ENCODE assay signal across 17 mouse cellular contexts in the genomic region with DNA sequence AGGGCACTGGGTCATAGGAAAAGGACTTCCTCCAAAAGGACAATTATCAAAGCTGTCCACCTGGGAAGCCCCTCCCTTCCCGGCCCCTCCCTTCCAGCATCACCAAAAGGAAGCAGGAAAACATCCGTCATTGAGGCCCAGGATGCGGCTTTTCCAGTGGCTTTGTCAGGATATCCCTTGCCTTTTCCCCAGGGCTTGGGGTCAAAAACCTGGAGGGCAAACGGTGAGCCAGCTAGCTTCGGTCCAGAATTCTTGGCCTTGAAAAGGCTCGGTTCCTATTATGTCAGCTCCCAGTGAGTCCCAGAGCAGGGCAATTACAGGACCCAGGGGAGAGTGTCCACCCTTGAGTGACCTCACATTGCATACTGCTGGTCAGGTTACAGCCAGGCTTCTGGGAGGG. TPM values are rescaled to one million over a fixed set of nuclear protein-coding genes. Genes with fewer than 3 reads are reported as not detected.
DNase-seq lines count a peak whose midpoint lies in the region; ATAC-seq and TF ChIP-seq lines count a peak whose summit lies in the region.
"Had no signal": no experiment of that assay in that cellular context is flagged by ENCODE, and none has a peak within 500 bp of the region (broad histone marks: within the 10 kb centered on the region; RNA-seq: fewer than 3 reads in every experiment).

No protein-coding gene starts in this region.

- peaks cover 1% of the 10 kb centered on the region for H3K4me1 ChIP-seq in lung, embryonic 14.5 days (ENCODE audit: insufficient read depth)
- H3K4me1 ChIP-seq in heart, postnatal 0 days (ENCODE audit: control insufficient read depth, insufficient read depth), result peaks cover 26% of the 10 kb centered on the region; the same call in 1 of the 2 replicates
- peaks cover 12% of the 10 kb centered on the region for H3K4me1 ChIP-seq in midbrain, embryonic 13.5 days (replicated peaks)

- ATAC-seq in lung, embryonic 14.5 days (ENCODE audit: insufficient read depth), result no peak
- no peak for ATAC-seq in heart, postnatal 0 days (ENCODE audit: insufficient read depth, low read depth)
- no peak for ATAC-seq in midbrain, embryonic 13.5 days
- ATAC-seq: hindbrain, embryonic 16.5 days; Patski had no signal

- no peaks in the 10 kb centered on the region for H3K27me3 ChIP-seq in lung, embryonic 14.5 days (ENCODE audit: insufficient read depth, low read length)
- no peaks in the 10 kb centered on the region for H3K27me3 ChIP-seq in heart, postnatal 0 days (ENCODE audit: control insufficient read depth, insufficient read depth, low read length)
- H3K27me3 ChIP-seq in midbrain, embryonic 13.5 days, result 0 out of 2 replicates have a peak, but pooled peaks cover 4% of the 10 kb centered on the region
- H3K27me3 ChIP-seq: embryonic facial prominence, embryonic 12.5 days; Patski had no signal

- 46% methylated on average over 6 of the region's 6 CpGs for WGBS in lung, embryonic 14.5 days
- 61% methylated on average over 6 of the region's 6 CpGs for WGBS in heart, postnatal 0 days
- WGBS in midbrain, embryonic 13.5 days, result 71% methylated on average over 6 of the region's 6 CpGs

- no peak overlapping the region for H3K27ac ChIP-seq in lung, embryonic 14.5 days (ENCODE audit: low read depth)
- no peak overlapping the region for H3K27ac ChIP-seq in heart, postnatal 0 days (ENCODE audit: low read depth)
- no peak overlapping the region for H3K27ac ChIP-seq in midbrain, embryonic 13.5 days
- H3K27ac ChIP-seq: embryonic facial prominence, embryonic 12.5 days; layer of hippocampus, adult 2 months; liver, embryonic 13.5 days had no signal

- H3K4me2 ChIP-seq in lung, embryonic 14.5 days, result no peak overlapping the region
- H3K4me2 ChIP-seq in heart, postnatal 0 days (ENCODE audit: low read depth, low read length), result no peak overlapping the region
- no peak overlapping the region for H3K4me2 ChIP-seq in midbrain, embryonic 13.5 days (replicated peaks)
- H3K4me2 ChIP-seq: embryonic facial prominence, embryonic 12.5 days; liver, embryonic 13.5 days had no signal

- TF ChIP-seq CTCF in lung, embryonic 14.5 days (IDR thresholded peaks at IDR 0.05; ENCODE audit: low read depth), result no peak
- no peak for TF ChIP-seq CTCF in heart, postnatal 0 days (IDR thresholded peaks at IDR 0.05; ENCODE audit: low read depth)

- peak; percentile 67 for DNase-seq in adrenal gland, adult 8-10 months
- DNase-seq in adrenal gland, postnatal 4 days (ENCODE audit: low spot score in 2 of 2), result no peak
- peak; percentile 37 for DNase-seq in lung, embryonic 14.5 days
- no peak for DNase-seq in lung, postnatal 14 days
- DNase-seq in heart, postnatal 0 days (ENCODE audit: low spot score), result no peak
- peak; percentile 73 to 83 for DNase-seq in kidney, postnatal 36 days
- DNase-seq in embryo, embryonic 9.5 days (ENCODE audit: extremely low spot score), result no peak
- DNase-seq: cerebellum, postnatal 25 days; liver, embryonic 13.5 days; right cerebral cortex, adult 18-20 months had no signal

- 0 out of 2 replicates have a peak, but pooled peaks have one; percentile 38 for TF ChIP-seq EP300 in heart, postnatal 0 days (IDR thresholded peaks at IDR 0.05; ENCODE audit: low read depth)

- H3K9ac ChIP-seq in lung, embryonic 14.5 days, result no peak overlapping the region
- H3K9ac ChIP-seq in heart, postnatal 0 days (replicated peaks; ENCODE audit: low read depth, low read length), result no peak overlapping the region
- no peak overlapping the region for H3K9ac ChIP-seq in midbrain, embryonic 13.5 days (replicated peaks)
- H3K9ac ChIP-seq: embryonic facial prominence, embryonic 12.5 days; liver, embryonic 13.5 days had no signal

- no peaks in the 10 kb centered on the region for H3K9me3 ChIP-seq in lung, embryonic 14.5 days (ENCODE audit: low read depth, low read length)
- H3K9me3 ChIP-seq in heart, postnatal 0 days (replicated peaks; ENCODE audit: control insufficient read depth, low read length), result no peaks in the 10 kb centered on the region
- H3K9me3 ChIP-seq in midbrain, embryonic 13.5 days, result no peaks in the 10 kb centered on the region
- H3K9me3 ChIP-seq: embryonic facial prominence, embryonic 12.5 days; liver, embryonic 13.5 days; megakaryocyte, embryonic 14.5 days had no signal

- H3K36me3 ChIP-seq in lung, embryonic 14.5 days (ENCODE audit: insufficient read depth), result no peaks in the 10 kb centered on the region
- H3K36me3 ChIP-seq in heart, postnatal 0 days (replicated peaks; ENCODE audit: control insufficient read depth, insufficient read depth, low read length), result no peaks in the 10 kb centered on the region
- no peaks in the 10 kb centered on the region for H3K36me3 ChIP-seq in midbrain, embryonic 13.5 days
- H3K36me3 ChIP-seq: embryonic facial prominence, embryonic 12.5 days; liver, embryonic 13.5 days had no signal

- H3K4me3 ChIP-seq in lung, embryonic 14.5 days (ENCODE audit: low read depth, low read length), result no peak overlapping the region
- no peak overlapping the region for H3K4me3 ChIP-seq in heart, postnatal 0 days (ENCODE audit: low read depth, low read length)
- no peak overlapping the region for H3K4me3 ChIP-seq in midbrain, embryonic 13.5 days (replicated peaks)
- H3K4me3 ChIP-seq: embryonic facial prominence, embryonic 12.5 days; layer of hippocampus, adult 2 months; liver, embryonic 13.5 days; megakaryocyte, embryonic 14.5 days had no signal

RNA-seq across cellular contexts. Expression of gene Sema4c, which starts 2.8 kb away (rescaled TPM):
- 10 to 100 TPM; 16.6 to 28.0 (median 23.4) TPM for total RNA-seq in adrenal gland, adult 8-10 months (2022)
- total RNA-seq in adrenal gland, postnatal 4 days (2021), result 10 to 100 TPM; 44.0 to 57.6 TPM
- 2.2 and 2.7 TPM in 2 replicates for polyA plus RNA-seq in lung, embryonic 14.5 days (2014; fragmentation: Nextera tagmentation; extraction: Ambion mirVana)
- total RNA-seq in heart, postnatal 0 days (2014; rRNA removed; ENCODE audit: low replicate concordance), result 11.9 and 13.2 TPM in 2 replicates
- 5.7 and 6.1 TPM in 2 replicates for polyA plus RNA-seq in heart, postnatal 0 days (2015; fragmentation: Nextera tagmentation; extraction: Ambion mirVana)
- 33.4 and 35.4 TPM in 2 replicates for polyA plus RNA-seq in midbrain, embryonic 13.5 days (2015; fragmentation: Nextera tagmentation; extraction: Ambion mirVana)

RNA-seq across cellular contexts. Expression of gene Ankrd39, which starts 13.7 kb away (rescaled TPM):
- total RNA-seq in adrenal gland, adult 8-10 months (2022), result 10 to 100 TPM; 15.4 to 26.8 (median 18.7) TPM
- total RNA-seq in adrenal gland, postnatal 4 days (2021), result 10 to 100 TPM; 19.8 to 23.1 TPM
- 18.9 and 19.9 TPM in 2 replicates for polyA plus RNA-seq in lung, embryonic 14.5 days (2014; fragmentation: Nextera tagmentation; extraction: Ambion mirVana)
- 32.7 and 34.9 TPM in 2 replicates for total RNA-seq in heart, postnatal 0 days (2014; rRNA removed; ENCODE audit: low replicate concordance)
- 26.6 and 29.0 TPM in 2 replicates for polyA plus RNA-seq in heart, postnatal 0 days (2015; fragmentation: Nextera tagmentation; extraction: Ambion mirVana)
- polyA plus RNA-seq in midbrain, embryonic 13.5 days (2015; fragmentation: Nextera tagmentation; extraction: Ambion mirVana), result 22.1 and 22.3 TPM in 2 replicates

RNA-seq across cellular contexts. Expression of gene Gm42417, which starts 21.7 kb away (rescaled TPM):
- not detected for total RNA-seq in adrenal gland, adult 8-10 months (2022)
- not detected for total RNA-seq in adrenal gland, postnatal 4 days (2021)
- polyA plus RNA-seq in lung, embryonic 14.5 days (2014; fragmentation: Nextera tagmentation; extraction: Ambion mirVana), result not detected in 2 replicates
- total RNA-seq in heart, postnatal 0 days (2014; rRNA removed; ENCODE audit: low replicate concordance), result not detected in 2 replicates
- 1.2 TPM in 1 of 2 replicates, not detected in the other for polyA plus RNA-seq in heart, postnatal 0 days (2015; fragmentation: Nextera tagmentation; extraction: Ambion mirVana)
- polyA plus RNA-seq in midbrain, embryonic 13.5 days (2015; fragmentation: Nextera tagmentation; extraction: Ambion mirVana), result not detected in 2 replicates
- total RNA-seq: layer of hippocampus, adult 2 months had no signal
- polyA plus RNA-seq: heart, embryonic 14.5 days; liver, embryonic 13.5 days had no signal

RNA-seq across cellular contexts. Expression of gene Ankrd23, which starts 24.2 kb away (rescaled TPM):
- 10 to 100 TPM in 2 of 4 experiments, 1 to 10 TPM in 2; 6.8 to 18.1 (median 11.3) TPM for total RNA-seq in adrenal gland, adult 8-10 months (2022)
- 10 to 100 TPM; 20.7 to 22.9 TPM for total RNA-seq in adrenal gland, postnatal 4 days (2021)
- 11.6 and 11.7 TPM in 2 replicates for polyA plus RNA-seq in lung, embryonic 14.5 days (2014; fragmentation: Nextera tagmentation; extraction: Ambion mirVana)
- total RNA-seq in heart, postnatal 0 days (2014; rRNA removed; ENCODE audit: low replicate concordance), result 62.2 and 93.8 TPM in 2 replicates
- polyA plus RNA-seq in heart, postnatal 0 days (2015; fragmentation: Nextera tagmentation; extraction: Ambion mirVana), result 26.7 and 34.2 TPM in 2 replicates
- polyA plus RNA-seq in midbrain, embryonic 13.5 days (2015; fragmentation: Nextera tagmentation; extraction: Ambion mirVana), result 16.1 and 19.0 TPM in 2 replicates

RNA-seq across cellular contexts. Expression of gene Cnnm3, which starts 49.2 kb away (rescaled TPM):
- total RNA-seq in adrenal gland, adult 8-10 months (2022), result 10 to 100 TPM; 41.4 to 45.3 (median 42.6) TPM
- total RNA-seq in adrenal gland, postnatal 4 days (2021), result 10 to 100 TPM; 44.1 to 45.1 TPM
- 5.4 and 5.9 TPM in 2 replicates for polyA plus RNA-seq in lung, embryonic 14.5 days (2014; fragmentation: Nextera tagmentation; extraction: Ambion mirVana)
- 10.2 and 21.4 TPM in 2 replicates for total RNA-seq in heart, postnatal 0 days (2014; rRNA removed; ENCODE audit: low replicate concordance)
- 2.0 and 2.2 TPM in 2 replicates for polyA plus RNA-seq in heart, postnatal 0 days (2015; fragmentation: Nextera tagmentation; extraction: Ambion mirVana)
- polyA plus RNA-seq in midbrain, embryonic 13.5 days (2015; fragmentation: Nextera tagmentation; extraction: Ambion mirVana), result 4.2 and 4.8 TPM in 2 replicates

Comparison
In these comparisons a context has a peak if more than half of its experiments do, and no peak if none do; other contexts are left out.
1. DNase-seq: peak in adrenal gland, adult 8-10 months (single experiment), lung, embryonic 14.5 days (single experiment) and kidney, postnatal 36 days (2 of 2); none in adrenal gland, postnatal 4 days (0 of 2), lung, postnatal 14 days (single experiment), heart, postnatal 0 days (single experiment) and embryo, embryonic 9.5 days (single experiment).